Mouse (Mus musculus) gonadal fat pad, adult 2 months (tissue): Measurements from ENCODE around the gene Aida. TPM values are rescaled to one million over a fixed set of nuclear protein-coding genes. Genes with fewer than 3 reads are reported as not detected.
"Not testable (repeated sequence)": the region's sequence is repeated elsewhere in the genome, so short reads cannot be mapped to it uniquely, and the experiment has no call there.

Source experiments
- DNase-seq: peaks from one replicate; pipeline ENCODE4 v3.0.0-alpha.2; 2012; ENCODE audit warnings: low read depth
- polyA plus RNA-seq: library from polyadenylated mRNA; depleted of rRNA; stranded (reverse); fragments of >200 nt; gene quantifications from 2 replicates; pipeline ENCODE4 v1.2.3, GENCODE M21; 2012

Gene Aida
- polyA plus RNA-seq, 1 experiment, result 25.0 TPM

DNA sequence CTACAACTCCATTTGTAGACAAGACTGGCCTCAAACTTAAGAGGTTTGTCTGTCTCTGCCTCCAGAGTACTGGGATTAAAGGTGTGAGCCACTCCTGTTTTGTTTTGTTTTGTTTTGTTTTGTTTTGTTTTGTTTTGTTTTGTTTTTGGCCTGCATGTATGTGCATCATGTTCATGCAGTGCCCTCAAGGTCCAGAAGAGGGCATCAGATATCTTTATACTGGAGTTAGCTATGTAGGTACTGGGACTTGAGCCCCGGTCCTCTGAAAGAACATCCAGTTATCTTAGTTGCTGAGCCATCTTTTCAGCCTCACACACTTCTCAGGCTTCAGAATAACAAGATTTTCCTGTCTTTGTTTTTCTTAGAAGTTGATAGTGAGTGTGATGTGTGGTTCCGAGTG lies 19.4 kb downstream of the Aida start:
- no peak for DNase-seq

GRCm38 (mm10) chr1:183320708-183321107 lies 24.3 kb downstream of the Aida start:
- no peak for DNase-seq

DNA sequence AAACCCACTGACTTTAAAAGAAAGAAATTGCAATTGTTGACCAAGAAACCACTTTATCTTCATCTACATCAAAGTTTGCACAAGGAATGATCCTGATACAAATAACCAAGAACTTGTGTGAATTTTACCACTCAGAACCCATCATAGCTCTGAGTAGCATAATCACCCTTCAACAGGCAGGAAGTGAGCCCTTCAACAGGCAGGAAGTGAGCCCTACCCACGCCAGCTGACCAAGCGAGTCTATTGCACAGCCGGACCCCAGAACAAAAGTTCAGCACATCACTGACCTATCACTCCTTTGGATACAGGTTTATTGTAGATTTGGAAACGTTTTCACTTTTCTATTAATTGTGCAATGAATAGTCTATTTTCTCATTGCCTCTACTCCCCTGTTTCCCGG lies 26.1 kb downstream of the Aida start:
- not testable (repeated sequence) for DNase-seq

DNA sequence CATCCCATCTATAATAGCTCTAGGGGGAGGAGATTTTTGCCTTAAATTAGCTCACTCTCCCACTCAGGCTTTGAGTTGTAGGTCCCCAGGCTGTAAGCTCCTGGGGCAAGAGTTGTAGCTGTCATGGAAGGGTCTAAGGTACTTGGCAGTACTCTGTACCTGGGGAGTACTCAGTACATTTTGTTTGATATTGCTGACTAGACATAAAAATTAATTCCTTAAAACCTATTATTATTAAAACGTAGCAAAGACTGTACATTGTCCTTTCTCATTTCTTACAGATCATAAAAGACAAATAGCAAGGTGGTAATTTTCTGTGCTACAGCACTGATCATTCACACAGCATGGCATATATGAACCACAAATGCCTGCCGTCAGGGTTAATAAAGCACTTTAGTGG lies 27.5 kb downstream of the Aida start:
- DNase-seq, result no peak

DNA sequence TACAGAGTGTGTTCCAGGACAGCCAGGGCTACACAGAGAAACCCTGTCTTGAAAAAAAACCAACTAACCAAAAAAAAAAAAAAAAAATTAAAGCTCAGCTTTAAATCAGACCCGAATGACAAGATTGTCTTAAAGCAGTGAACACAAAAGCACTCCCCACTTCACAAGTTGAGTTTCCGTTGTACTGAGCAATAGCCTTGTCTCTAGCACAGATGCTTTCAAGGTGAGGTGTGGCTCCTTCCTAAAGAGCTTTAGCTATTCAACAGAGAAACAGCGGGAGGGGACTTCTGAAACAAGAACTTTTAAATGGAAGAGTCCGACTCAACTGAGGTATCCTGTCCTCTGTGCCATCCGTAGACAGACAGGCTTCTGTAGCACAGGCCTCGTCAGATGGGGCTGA lies 28.0 kb downstream of the Aida start:
- DNase-seq, result no peak

GRCm38 (mm10) chr1:183327171-183327570 lies 30.8 kb downstream of the Aida start:
- DNase-seq, result no peak

- DNase-seq, result not testable (repeated sequence)
Observed at GRCm38 (mm10) chr1:183342902-183343301, 46.5 kb downstream of the Aida start.

DNA sequence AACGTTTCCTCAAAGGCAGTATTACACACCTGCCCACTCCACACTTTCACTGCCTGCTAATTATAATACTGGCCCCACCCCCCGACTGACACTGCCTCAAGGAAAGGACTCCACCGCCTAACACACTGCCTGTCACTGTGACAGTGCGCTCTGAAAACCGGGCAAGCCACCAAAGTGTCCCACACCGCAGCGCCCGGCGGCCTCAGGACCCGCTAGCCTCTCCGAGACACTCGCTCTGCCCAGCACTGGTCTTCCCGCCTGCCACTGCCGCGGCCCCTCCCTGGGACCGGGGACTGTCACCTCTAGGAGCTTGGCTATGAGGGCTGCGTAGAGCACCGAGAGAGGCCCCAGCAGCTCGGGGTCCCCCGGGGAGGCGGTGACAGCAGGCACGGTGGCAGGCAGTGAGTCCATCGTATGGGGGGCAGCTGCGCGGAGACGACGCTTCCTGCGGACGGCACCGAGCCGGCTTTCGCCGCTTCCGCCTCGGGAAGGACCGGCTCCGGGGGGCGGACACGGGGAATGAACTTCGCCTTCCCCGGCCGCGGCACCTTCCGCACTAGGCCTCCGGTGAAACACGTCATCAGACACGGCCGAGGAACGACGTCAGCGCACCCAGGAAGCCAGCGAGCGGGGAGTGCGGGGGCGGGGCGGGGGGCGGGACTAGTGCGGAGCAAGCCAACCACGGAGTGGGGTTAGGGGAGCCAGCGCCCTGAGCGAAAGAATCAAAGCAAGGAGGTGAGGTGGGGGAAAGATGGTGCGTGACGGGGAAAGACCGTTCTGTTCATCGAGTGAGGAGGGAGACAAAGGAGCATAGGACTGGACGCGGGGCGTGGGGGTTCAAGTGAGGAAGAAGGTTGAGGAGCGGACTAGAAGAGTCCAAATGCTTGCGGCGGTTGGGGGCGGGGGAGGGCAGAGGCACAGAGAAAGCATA lies 48.8 kb downstream of the Aida start:
- DNase-seq, result peak; percentile 45

GRCm38 (mm10) chr1:183345817-183346195 lies 49.4 kb downstream of the Aida start:
- no peak for DNase-seq

- peak; percentile 14 for DNase-seq
Observed at GRCm38 (mm10) chr1:183349840-183350239, 53.5 kb downstream of the Aida start.

DNA sequence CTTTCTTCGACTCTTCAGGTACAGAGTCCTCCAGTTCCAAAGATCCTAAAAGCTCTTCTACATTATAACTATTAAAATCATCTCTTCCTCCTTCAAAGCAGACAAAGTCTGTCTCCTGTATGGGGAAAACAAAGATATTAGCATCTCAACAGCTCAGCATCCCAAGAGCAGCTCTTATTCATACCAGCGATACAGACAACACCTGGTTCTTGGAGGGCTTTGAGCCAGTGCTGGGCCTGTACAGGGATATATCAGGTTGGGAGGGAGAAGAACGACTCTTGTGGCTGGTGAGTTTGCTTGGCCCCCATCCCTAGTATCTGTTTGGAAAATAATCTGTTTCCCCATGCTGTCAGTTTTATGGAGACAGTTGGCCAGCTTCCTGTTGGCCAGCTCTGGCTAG lies 62.5 kb downstream of the Aida start:
- DNase-seq, result no peak

DNA sequence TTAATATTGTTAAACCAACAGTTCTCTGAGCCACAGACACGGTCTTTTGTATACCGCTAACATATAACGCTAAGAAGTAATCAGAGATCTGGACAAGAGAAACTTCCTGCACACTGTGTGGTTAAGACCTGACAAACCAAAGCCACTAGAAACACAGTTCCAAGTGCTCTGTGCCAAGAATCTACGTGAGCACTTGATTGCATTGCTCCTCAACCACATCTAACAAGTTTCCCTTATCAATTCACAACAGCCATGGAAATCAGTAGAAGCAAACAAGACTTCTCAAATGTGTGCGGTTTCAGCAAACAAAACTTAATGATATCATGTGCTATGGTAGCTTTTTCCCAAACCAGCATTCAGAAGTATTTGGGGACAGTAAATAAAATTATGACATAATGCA lies 65.9 kb downstream of the Aida start:
- DNase-seq, result no peak

GRCm38 (mm10) chr1:183362729-183363576 lies 66.6 kb downstream of the Aida start:
- DNase-seq, result no peak

GRCm38 (mm10) chr1:183363577-183363867 lies 67.1 kb downstream of the Aida start:
- no peak for DNase-seq

DNA sequence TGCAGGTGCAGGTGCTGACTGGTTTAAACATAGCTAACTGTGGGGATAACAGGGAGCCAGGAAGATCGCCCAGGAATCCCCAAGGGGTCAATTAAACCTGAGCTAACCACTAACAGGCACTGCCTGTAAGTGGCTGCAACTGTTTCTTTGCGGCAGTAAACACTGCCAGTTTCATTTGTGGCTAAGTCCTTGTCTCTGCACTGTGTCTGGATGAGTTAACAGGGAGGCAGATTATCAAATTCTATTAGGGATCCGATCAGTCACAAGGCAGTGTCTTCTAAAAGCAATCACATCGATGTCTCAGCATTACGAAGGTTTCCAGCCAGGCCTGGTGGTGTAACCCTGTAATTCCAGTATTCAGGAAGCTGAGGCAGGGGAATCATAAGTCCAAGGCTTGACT lies 70.0 kb downstream of the Aida start:
- DNase-seq, result no peak

GRCm38 (mm10) chr1:183368601-183369400 lies 72.4 kb downstream of the Aida start:
- no peak for DNase-seq

GRCm38 (mm10) chr1:183369427-183370014 lies 73.1 kb downstream of the Aida start, which contains the start of gene Mia3:
Mia3 (minus strand) TSS chr1:183369553.
- DNase-seq, result no peak

DNA sequence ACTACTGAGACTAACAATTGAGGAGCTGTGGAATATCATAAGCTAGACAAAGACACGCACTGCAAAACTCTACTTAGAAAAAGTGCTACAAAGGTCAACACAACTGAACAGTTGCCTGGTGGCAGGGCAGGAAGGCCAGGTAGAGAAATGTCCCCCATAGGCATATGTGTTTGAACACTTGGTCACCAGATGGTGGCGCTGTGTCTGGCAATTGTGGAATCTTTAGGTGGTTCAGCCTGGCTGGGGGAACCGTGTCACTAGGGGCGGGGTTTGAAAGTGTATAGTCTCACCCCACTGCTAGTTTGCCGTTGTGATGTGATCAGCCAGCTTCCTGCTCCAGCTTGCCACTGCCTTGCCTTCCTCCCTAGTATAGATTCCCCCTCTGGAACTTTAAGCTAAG lies 78.3 kb downstream of the Aida start:
- DNase-seq, result no peak
